Mouse (Mus musculus) limb, embryonic 10.5 days (tissue): ENCODE results near the gene Pafah1b2. TPM values are rescaled to one million over a fixed set of nuclear protein-coding genes. Genes with fewer than 3 reads are reported as not detected.

Experiments used
- DNase-seq: peaks from one replicate; pipeline ENCODE4 v3.0.0-alpha.2; 2017; ENCODE audit warnings: low spot score
- H3K27ac ChIP-seq: fragments of 300-500 bp; sonication (generic); 2 replicates; pipeline ENCODE4 v1.5.1; 2016; ENCODE audit warnings: mild to moderate bottlenecking
- H3K27me3 ChIP-seq: fragments of 300-500 bp; sonication (generic); 2 replicates; pipeline ENCODE4 v1.6.1; 2016; ENCODE audit warnings: low read depth, mild to moderate bottlenecking; ENCODE audit not compliant: poor library complexity, severe bottlenecking
- H3K36me3 ChIP-seq: fragments of 300-500 bp; sonication (generic); 2 replicates; pipeline ENCODE4 v1.6.1; 2016; ENCODE audit warnings: mild to moderate bottlenecking, moderate library complexity
- H3K4me1 ChIP-seq: fragments of 300-500 bp; sonication (generic); 2 replicates; pipeline ENCODE4 v1.6.1; 2016
- H3K4me3 ChIP-seq: fragments of 300-500 bp; sonication (generic); 2 replicates; pipeline ENCODE4 v1.5.1; 2016; ENCODE audit warnings: mild to moderate bottlenecking, moderate library complexity
- H3K9me3 ChIP-seq: fragments of 300-500 bp; sonication (generic); replicated peaks from 2 replicates; pipeline ENCODE4 v1.6.1; 2016; ENCODE audit warnings: mild to moderate bottlenecking
- WGBS: fragments of 180-500 bp; shearing (Covaris S2); methylation state at CpG from one replicate; pipeline ENCODE4 v1.1.7; 2016; 5-methylcytosine and 5-hydroxymethylcytosine counted together
- polyA plus RNA-seq: library from polyadenylated mRNA; unstranded; fragments of >200 nt; fragmentation: Nextera tagmentation; extraction: Ambion mirVana; gene quantifications from 2 replicates; pipeline ENCODE4 v1.2.1, GENCODE M21; 2016

Pafah1b2 gene
- polyA plus RNA-seq, 1 experiment from 2014 or later, result 265 TPM

DNA sequence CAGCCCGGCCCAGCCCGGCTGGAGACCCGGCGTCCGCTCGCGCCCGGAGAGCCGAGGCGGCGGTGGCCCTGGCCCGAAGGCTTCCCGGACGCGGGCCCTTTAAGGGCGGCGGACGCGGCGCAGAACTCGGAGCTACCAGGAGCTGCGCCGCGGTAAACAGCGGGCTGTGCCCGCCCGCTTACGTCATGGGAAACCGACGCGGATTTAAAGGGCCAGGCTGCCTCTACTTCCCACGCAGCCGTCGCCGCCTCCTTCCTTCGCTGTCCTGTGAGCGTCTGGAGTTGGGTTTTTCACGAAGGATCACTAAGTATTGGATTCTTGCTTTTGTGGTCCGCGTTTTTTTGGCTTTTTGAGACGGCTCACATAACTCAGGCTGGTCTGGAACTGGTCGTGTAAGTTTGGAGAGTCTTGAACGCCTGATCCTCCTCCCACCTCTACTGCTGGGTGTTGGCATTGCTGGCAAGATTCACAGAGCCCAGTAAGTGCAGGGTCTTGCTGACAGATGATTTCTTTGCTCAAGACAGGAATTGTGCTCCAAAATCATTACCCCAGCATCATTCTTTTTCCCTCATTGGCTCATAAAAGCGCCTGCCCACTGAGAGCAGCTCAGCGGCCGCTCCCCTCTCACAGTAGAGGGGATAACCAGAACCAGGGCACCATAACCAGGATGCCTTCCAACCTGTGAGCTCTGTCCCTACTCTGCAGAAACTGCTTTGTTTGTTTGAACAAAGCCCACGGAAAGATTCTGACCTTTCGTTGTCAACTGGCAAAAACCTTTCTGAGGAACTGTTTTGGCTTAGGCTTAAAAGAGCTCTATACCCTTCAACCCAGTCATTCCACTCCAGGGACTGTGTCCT, 57.2 kb downstream of the Pafah1b2 start, which contains the start of gene Sidt2:
Gene Sidt2, minus strand, starts transcription at position 152 of the 857 bp plus-strand sequence.
- Histone ChIP-seq H3K27ac (peak within 1 kb of the TSS; percentile 92), H3K27me3 (no peaks in the 10 kb centered on the region), H3K36me3 (peaks cover 28% of the 10 kb centered on the region), H3K4me3 (peak within 1 kb of the TSS; percentile 95), H3K9me3 (no peaks in the 10 kb centered on the region), H3K4me1 (peaks cover 28% of the 10 kb centered on the region)
- DNase-seq, result peak; percentile 89
- WGBS, result under 1% methylated on average over 48 of the region's 48 CpGs

DNA sequence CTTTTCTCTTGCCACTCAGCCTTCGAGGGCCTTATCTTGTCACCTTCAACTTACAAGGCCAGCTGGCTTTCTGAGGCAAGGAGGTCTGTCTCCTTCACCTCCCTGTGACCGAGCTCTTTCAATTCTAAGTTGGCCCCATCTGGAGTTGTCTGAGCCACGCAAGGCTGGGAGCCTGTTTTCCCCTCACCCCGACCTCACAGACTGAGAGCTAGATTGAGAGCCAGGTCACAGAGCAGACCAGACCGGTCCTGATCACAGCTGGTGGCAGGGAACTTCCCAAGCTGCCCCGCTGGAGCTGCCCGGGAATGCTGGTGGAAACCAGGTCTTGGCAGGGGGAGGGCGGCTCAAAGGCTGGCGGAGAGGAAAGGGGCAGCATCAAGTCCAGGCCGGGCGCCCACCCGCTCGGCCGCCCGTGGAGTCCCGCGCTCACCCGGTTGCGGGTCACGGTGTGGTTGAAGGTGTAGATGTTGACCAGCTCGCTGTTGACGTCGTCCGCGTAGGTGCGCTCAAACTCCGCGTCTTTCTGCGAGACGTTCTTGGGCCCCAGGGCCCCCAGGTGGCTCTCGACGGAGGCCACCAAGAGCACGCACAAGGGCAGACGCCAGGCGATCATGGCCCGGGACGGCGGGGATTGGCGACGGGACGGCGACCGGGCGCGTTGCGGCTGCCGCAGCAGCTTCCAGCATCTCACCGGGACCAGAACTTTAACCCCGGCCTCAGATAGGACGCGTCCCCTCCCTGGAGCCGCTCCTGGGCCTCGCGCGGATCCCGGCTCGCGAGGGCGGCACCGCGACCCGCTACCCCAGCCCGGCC, 58.0 kb downstream of the Pafah1b2 start:
- peak overlapping the region; percentile 92 for H3K27ac ChIP-seq
- under 1% methylated on average over 63 of the region's 63 CpGs for WGBS
- H3K4me1 ChIP-seq, result peaks cover 28% of the 10 kb centered on the region
- peaks cover 34% of the 10 kb centered on the region for H3K36me3 ChIP-seq
- no peaks in the 10 kb centered on the region for H3K27me3 ChIP-seq
- no peaks in the 10 kb centered on the region for H3K9me3 ChIP-seq
- H3K4me3 ChIP-seq, result peak overlapping the region; percentile 95
- DNase-seq, result no peak

DNA sequence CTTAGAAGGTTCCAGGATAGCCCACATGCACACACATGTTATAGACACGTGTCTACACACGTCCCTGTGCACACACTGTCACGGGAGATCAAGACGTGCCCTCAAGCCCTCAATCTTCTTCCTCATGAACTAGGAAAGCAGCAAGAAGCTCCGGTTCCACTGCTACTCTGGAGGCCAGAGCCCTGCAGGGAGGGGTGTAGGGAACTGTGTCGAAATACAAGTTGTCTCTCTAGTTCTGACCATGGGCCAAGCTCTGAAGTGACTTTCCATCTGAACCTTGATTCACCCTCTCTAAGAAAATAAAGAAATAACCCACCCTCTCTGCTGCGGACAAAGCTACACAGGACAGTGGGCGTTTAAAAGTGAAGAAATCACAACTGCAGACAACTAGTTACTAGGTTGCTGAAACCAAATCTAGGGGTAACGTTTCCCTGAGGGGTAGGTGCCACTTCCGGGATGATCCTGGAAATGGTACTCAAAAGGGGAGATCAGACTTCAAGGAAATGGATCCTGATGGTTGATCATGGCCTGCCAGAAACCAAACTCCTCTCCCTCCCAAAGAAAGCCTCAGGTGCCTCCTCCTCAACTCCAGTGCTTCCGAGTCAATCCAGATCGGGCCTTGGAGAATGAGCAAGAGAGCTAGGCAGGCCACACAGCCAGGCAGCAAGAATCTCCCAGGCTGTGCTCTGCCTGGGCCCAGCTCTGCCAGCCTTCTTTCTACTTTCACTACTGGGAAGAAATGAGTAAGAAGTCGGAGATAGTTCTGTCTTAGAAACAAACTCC, 58.8 kb downstream of the Pafah1b2 start:
- Histone ChIP-seq H3K4me3 (peak overlapping the region; percentile 95), H3K4me1 (peaks cover 28% of the 10 kb centered on the region), H3K9me3 (no peaks in the 10 kb centered on the region), H3K27ac (peak overlapping the region; percentile 92), H3K36me3 (peaks cover 42% of the 10 kb centered on the region), H3K27me3 (no peaks in the 10 kb centered on the region)
- 64% methylated on average over 13 of the region's 13 CpGs for WGBS
- no peak for DNase-seq

DNA sequence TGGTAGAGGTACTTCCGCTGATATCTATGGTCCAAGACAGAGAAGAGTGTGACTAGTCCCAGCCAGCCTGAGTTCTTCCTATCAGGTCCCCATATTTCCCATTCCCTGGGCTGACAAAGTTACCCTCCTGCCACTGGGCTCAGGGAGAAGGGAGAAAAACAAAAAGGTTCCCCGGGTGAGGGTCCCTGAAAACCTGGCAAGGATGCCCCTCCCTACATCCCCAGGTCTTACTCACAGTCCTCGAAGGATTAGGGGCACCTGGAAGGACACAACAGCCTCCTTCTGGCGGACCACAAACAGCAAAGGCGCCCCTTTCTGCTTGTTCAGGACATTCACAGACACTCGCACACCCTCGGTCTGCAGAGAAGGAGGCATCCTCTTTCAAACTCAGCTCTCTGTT, 59.6 kb downstream of the Pafah1b2 start:
- peaks cover 28% of the 10 kb centered on the region for H3K4me1 ChIP-seq
- H3K4me3 ChIP-seq, result no peak overlapping the region
- no peak overlapping the region for H3K27ac ChIP-seq
- no peak for DNase-seq
- H3K36me3 ChIP-seq, result peaks cover 50% of the 10 kb centered on the region
- no peaks in the 10 kb centered on the region for H3K9me3 ChIP-seq
- whole genome bisulfite sequencing, result 78% methylated on average over 7 of the region's 7 CpGs
- H3K27me3 ChIP-seq, result no peaks in the 10 kb centered on the region

DNA sequence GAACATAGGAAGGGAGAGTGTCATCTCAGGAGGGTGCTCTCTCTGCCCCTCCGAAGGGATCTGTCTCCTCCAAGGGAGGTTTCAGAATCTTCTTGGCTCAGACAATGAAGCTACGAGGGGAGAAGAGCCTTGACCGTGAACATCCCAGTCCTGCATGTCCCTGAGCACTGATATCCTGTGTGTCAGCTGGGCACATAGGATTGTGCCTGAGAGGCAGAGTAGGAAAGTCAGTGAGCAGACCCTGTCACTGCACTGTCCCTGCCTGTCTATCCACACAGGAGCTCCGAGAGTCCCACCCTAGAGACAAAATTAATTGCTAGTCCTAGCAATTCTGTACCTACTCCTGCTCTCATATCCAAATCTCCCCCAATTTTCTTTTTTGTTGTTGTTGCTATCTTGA, 60.4 kb downstream of the Pafah1b2 start:
- Histone ChIP-seq H3K27me3 (no peaks in the 10 kb centered on the region), H3K36me3 (peaks cover 58% of the 10 kb centered on the region), H3K27ac (no peak overlapping the region), H3K4me1 (peaks cover 28% of the 10 kb centered on the region), H3K9me3 (no peaks in the 10 kb centered on the region), H3K4me3 (no peak overlapping the region)
- DNase-seq, result no peak
- 97% methylated on average over 4 of the region's 4 CpGs for WGBS

DNA sequence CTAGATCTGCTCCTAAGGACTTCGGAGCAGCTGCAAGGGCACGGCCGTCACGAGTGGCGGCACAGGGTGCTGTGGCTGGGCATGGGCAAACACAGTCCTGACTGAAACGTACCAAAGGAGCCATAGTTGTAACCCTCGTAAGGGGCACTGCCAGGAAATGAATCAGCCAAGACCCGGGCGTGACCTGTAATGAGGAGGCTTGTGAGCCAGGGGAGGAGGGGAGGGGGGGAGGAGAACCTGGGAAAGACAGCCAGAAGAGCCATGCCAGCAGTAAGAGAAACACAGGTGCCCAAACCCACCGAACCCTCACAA, 65.7 kb downstream of the Pafah1b2 start:
- WGBS, result 90% methylated on average over 10 of the region's 10 CpGs
- no peaks in the 10 kb centered on the region for H3K9me3 ChIP-seq
- H3K27me3 ChIP-seq, result no peaks in the 10 kb centered on the region
- H3K4me3 ChIP-seq, result no peak overlapping the region
- H3K27ac ChIP-seq, result no peak overlapping the region
- peaks cover 96% of the 10 kb centered on the region for H3K36me3 ChIP-seq
- DNase-seq, result no peak
- H3K4me1 ChIP-seq, result 0 out of 2 replicates have a peak, but pooled peaks cover 3% of the 10 kb centered on the region

DNA sequence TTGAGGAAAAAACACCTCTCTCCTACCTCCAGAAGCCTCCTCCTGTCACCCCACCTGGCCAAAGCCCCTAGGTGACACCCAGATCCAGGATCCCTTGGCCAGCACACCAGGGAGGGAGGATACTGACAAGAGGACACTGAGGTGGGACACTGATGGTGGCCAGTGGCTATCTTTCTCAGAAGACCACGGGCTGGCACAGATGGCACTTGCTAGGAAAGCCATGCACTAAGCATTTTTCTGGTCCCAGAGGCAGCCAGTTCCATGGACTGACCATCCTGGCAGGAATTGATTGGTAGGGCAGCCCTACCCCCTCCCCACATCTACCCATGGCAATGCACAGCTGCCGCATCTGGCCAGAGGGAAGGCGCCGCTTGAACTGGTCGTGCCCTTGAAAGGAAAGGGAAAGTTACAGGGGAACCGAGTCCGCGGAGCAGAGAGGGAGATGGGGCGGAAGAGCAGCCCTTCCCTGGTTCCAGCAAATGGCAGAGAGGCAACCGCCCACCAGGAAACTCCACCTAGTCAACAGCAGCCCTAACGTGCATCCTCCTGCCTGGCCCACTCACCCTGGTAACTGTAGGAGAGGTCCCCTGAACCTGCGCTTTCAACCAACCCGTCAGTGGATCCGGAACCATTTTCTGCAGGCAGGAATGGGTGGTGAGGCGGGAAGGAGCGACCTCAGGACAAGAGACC, 66.2 kb downstream of the Pafah1b2 start:
- Histone ChIP-seq H3K27me3 (no peaks in the 10 kb centered on the region), H3K27ac (no peak overlapping the region), H3K9me3 (no peaks in the 10 kb centered on the region), H3K4me3 (no peak overlapping the region), H3K4me1 (0 out of 2 replicates have a peak, but pooled peaks cover 3% of the 10 kb centered on the region), H3K36me3 (peaks cover 96% of the 10 kb centered on the region)
- no peak for DNase-seq
- 83% methylated on average over 16 of the region's 16 CpGs for WGBS

DNA sequence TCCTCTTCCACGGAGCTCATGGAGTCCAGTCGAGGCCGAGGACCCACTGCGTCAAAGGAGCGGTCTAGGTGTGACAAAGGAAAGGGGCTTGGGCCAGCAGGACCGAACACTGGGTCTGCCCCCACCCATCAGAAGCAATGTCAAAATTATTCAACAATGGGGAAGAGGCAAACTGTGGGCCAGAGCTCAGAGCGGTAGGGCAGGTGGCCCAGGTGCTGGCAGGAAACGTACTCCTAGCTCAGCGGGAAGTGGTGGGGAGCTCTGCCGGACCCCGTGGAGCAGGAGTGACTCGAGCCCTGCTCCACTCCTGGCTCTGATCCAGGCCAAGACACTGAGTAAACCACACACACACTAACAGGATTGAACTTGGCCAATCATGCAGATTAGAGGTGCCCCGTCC, 66.8 kb downstream of the Pafah1b2 start:
- H3K4me3 ChIP-seq, result no peak overlapping the region
- peaks cover 100% of the 10 kb centered on the region for H3K36me3 ChIP-seq
- no peaks in the 10 kb centered on the region for H3K9me3 ChIP-seq
- 93% methylated on average over 13 of the region's 13 CpGs for WGBS
- no peak overlapping the region for H3K27ac ChIP-seq
- H3K4me1 ChIP-seq, result 0 out of 2 replicates have a peak, but pooled peaks cover 3% of the 10 kb centered on the region
- no peaks in the 10 kb centered on the region for H3K27me3 ChIP-seq
- DNase-seq, result no peak

DNA sequence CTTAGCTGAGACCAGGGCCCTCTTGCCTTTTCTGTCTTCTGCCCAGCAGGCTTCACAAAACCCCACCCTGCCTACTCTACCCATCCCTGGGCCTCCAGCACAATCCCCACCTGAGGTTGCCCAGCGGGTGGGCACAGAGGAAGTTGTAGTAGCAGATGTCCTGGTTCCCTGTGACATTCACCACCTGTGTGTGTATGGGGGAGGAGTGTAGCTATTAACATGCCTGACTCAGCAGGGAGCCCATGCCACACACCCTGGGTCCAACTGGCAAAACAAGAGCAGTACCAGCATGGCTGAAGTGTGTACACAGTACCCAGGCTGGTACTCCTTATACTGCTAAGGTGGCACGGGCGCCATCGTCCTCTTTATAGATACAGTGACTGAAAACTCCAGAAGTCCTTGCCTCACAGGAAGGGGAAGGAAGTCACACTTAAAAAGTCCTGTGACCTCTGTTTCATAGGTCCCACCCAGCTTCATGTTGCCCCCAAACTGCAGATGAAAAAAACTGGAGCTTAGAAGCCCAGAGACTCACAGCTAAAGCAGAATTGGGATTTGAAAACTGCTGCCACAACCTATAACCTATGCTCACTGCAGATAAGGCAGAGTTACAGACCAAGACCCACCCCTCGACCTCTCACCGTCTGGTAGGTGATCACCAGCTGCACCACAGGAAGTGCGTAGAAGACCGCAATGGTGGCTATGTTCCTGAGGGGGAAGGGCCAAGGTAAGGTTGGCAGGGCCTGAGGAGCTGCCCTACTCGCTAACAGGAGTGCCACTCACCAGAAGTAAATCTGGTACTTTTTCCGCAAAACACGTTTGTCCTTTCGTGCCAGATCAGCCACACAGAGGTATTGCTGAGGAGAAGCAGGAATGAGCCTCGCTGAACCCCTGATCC, 67.7 kb downstream of the Pafah1b2 start:
- H3K9me3 ChIP-seq, result no peaks in the 10 kb centered on the region
- WGBS, result 87% methylated on average over 13 of the region's 13 CpGs
- no peak for DNase-seq
- no peak overlapping the region for H3K4me3 ChIP-seq
- peaks cover 95% of the 10 kb centered on the region for H3K36me3 ChIP-seq
- H3K27ac ChIP-seq, result no peak overlapping the region
- H3K4me1 ChIP-seq, result 0 out of 2 replicates have a peak, but pooled peaks cover 3% of the 10 kb centered on the region
- no peaks in the 10 kb centered on the region for H3K27me3 ChIP-seq

DNA sequence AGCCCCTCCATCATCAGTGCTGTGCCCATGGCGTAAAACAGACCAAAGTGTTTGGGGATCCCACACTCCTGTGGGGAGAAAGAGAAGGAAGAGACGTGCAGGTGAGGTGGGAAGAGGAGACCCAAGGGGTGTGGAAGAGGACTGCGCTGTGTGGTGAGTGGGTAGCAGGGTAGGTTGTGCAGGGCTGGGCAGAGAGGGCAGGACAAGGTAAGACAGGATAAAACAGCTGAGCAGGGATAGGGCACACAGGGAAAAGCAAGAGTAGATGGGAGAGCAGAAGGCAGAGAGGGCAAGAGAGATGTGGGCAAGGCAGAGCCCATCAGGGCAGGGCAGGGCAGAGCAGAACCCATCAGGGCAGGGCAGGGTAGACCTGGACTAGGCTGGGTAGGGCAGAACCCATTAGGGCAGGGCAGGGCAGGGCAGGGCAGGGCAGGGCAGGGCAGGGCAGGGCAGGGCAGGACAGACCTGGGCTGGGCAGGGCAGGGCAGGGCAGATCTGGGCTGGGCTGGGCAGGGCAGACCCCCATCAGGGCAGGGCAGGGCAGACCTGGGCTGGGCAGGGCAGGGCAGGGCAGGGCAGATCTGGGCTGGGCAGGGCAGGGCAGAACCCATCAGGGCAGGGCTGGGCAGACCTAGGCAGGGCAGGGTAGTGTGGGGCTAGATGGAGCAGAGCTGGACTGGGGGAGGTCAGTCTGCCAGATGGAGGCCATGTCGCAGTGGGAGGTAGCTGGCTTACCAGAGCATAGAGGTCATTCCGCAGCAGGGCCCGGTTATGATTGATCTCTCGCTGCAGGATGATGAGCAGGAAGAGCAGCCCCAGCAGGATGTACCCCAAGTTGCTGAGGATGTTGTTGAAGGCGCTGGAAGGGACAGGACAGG, 68.6 kb downstream of the Pafah1b2 start:
- 92% methylated on average over 8 of the region's 8 CpGs for WGBS
- no peak for DNase-seq
- H3K9me3 ChIP-seq, result no peaks in the 10 kb centered on the region
- H3K27me3 ChIP-seq, result no peaks in the 10 kb centered on the region
- peaks cover 95% of the 10 kb centered on the region for H3K36me3 ChIP-seq
- no peak overlapping the region; the same call in 1 of the 2 replicates for H3K4me3 ChIP-seq
- H3K4me1 ChIP-seq, result 0 out of 2 replicates have a peak, but pooled peaks cover 3% of the 10 kb centered on the region
- H3K27ac ChIP-seq, result no peak overlapping the region

DNA sequence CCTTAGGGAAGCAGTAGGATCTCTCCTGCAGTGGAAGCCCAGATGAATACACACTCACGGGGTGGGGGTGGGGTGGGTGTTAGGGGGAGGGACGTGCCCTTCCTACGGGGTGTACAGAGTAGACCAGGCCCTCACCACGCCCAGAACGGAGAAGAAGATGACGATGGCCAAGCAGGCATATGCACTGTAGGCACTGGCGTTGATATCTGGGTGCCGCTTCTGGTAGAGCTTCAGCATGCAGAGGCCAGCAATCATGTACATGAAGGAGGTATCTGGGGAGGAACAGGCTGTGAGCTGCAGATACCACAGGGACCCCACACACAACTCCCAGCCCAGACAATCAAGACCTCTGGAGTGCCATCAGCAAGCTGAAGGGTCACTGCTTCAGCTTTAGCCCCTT, 69.6 kb downstream of the Pafah1b2 start:
- no peak for DNase-seq
- 93% methylated on average over 8 of the region's 8 CpGs for WGBS

More for the DNA sequence above, 69.6 kb downstream of the Pafah1b2 start:
- H3K9me3 ChIP-seq, result no peaks in the 10 kb centered on the region
- peaks cover 95% of the 10 kb centered on the region for H3K36me3 ChIP-seq
- H3K27ac ChIP-seq, result no peak overlapping the region
- 0 out of 2 replicates have a peak, but pooled peaks cover 3% of the 10 kb centered on the region for H3K4me1 ChIP-seq
- no peak overlapping the region for H3K4me3 ChIP-seq
- no peaks in the 10 kb centered on the region for H3K27me3 ChIP-seq
